Mouse (Mus musculus): ENCODE results near the gene 3110040M04Rik. TPM values are rescaled to one million over a fixed set of nuclear protein-coding genes. Genes with fewer than 3 reads are reported as not detected.

3110040M04Rik gene
- total and polyA plus RNA-seq, 2 experiments from 2014 or later, result not detected

GRCm38 (mm10) chr1:151158857-151159510 is 44.9 kb upstream of the 3110040M04Rik start:
- DNase-seq (ENCODE audit: low spot score) (no peak), ATAC-seq (ENCODE audit: insufficient read depth, low read depth) (no peak)
- Histone ChIP-seq H3K9ac (replicated peaks; ENCODE audit: low read depth, low read length) (no peak overlapping the region), H3K36me3 (replicated peaks; ENCODE audit: control insufficient read depth, insufficient read depth, low read length) (no peaks in the 10 kb centered on the region), H3K27me3 (ENCODE audit: control insufficient read depth, insufficient read depth, low read length) (no peaks in the 10 kb centered on the region), H3K27ac (ENCODE audit: low read depth) (no peak overlapping the region), H3K9me3 (replicated peaks; ENCODE audit: control insufficient read depth, low read length) (no peaks in the 10 kb centered on the region), H3K4me2 (ENCODE audit: low read depth, low read length) (no peak overlapping the region), H3K4me1 (ENCODE audit: control insufficient read depth, insufficient read depth) (peaks cover 26% of the 10 kb centered on the region), H3K4me3 (ENCODE audit: low read depth, low read length) (no peak overlapping the region)
- WGBS, result 92% methylated on average over 2 of the region's 2 CpGs
- TF ChIP-seq CTCF (IDR thresholded peaks at IDR 0.05; ENCODE audit: low read depth), result no peak
- no peak for TF ChIP-seq EP300 (IDR thresholded peaks at IDR 0.05; ENCODE audit: low read depth)

GRCm38 (mm10) chr1:151166031-151166430 is 37.9 kb upstream of the 3110040M04Rik start:
- Histone ChIP-seq H3K36me3 (replicated peaks; ENCODE audit: control insufficient read depth, insufficient read depth, low read length) (no peaks in the 10 kb centered on the region), H3K9me3 (replicated peaks; ENCODE audit: control insufficient read depth, low read length) (no peaks in the 10 kb centered on the region), H3K4me2 (ENCODE audit: low read depth, low read length) (no peak overlapping the region), H3K27me3 (ENCODE audit: control insufficient read depth, insufficient read depth, low read length) (no peaks in the 10 kb centered on the region), H3K4me1 (ENCODE audit: control insufficient read depth, insufficient read depth) (no peaks in the 10 kb centered on the region), H3K9ac (replicated peaks; ENCODE audit: low read depth, low read length) (no peak overlapping the region), H3K27ac (ENCODE audit: low read depth) (no peak overlapping the region), H3K4me3 (ENCODE audit: low read depth, low read length) (no peak overlapping the region)
- DNase-seq (ENCODE audit: low spot score) (no peak), ATAC-seq (ENCODE audit: insufficient read depth, low read depth) (no peak)
- WGBS, result 53% methylated on average over 8 of the region's 8 CpGs
- no peak for TF ChIP-seq EP300 (IDR thresholded peaks at IDR 0.05; ENCODE audit: low read depth)
- TF ChIP-seq CTCF (IDR thresholded peaks at IDR 0.05; ENCODE audit: low read depth), result no peak

GRCm38 (mm10) chr1:151167297-151168047 is 36.4 kb upstream of the 3110040M04Rik start:
- Histone ChIP-seq H3K36me3 (replicated peaks; ENCODE audit: control insufficient read depth, insufficient read depth, low read length) (no peaks in the 10 kb centered on the region), H3K9ac (replicated peaks; ENCODE audit: low read depth, low read length) (no peak overlapping the region), H3K27ac (ENCODE audit: low read depth) (no peak overlapping the region), H3K4me2 (ENCODE audit: low read depth, low read length) (no peak overlapping the region), H3K4me3 (ENCODE audit: low read depth, low read length) (no peak overlapping the region), H3K9me3 (replicated peaks; ENCODE audit: control insufficient read depth, low read length) (no peaks in the 10 kb centered on the region), H3K4me1 (ENCODE audit: control insufficient read depth, insufficient read depth) (no peaks in the 10 kb centered on the region), H3K27me3 (ENCODE audit: control insufficient read depth, insufficient read depth, low read length) (no peaks in the 10 kb centered on the region)
- 56% methylated on average over 12 of the region's 12 CpGs for WGBS
- ATAC-seq (ENCODE audit: insufficient read depth, low read depth) (no peak), DNase-seq (ENCODE audit: low spot score) (no peak)
- no peak for TF ChIP-seq CTCF (IDR thresholded peaks at IDR 0.05; ENCODE audit: low read depth)
- no peak for TF ChIP-seq EP300 (IDR thresholded peaks at IDR 0.05; ENCODE audit: low read depth)

GRCm38 (mm10) chr1:151168637-151169036 is 35.3 kb upstream of the 3110040M04Rik start:
- ATAC-seq (ENCODE audit: insufficient read depth, low read depth), result no peak
- no peak overlapping the region for H3K27ac ChIP-seq (ENCODE audit: low read depth)
- H3K4me1 ChIP-seq (ENCODE audit: control insufficient read depth, insufficient read depth), result no peaks in the 10 kb centered on the region
- WGBS, result 67% methylated on average over 3 of the region's 3 CpGs
- no peaks in the 10 kb centered on the region for H3K36me3 ChIP-seq (replicated peaks; ENCODE audit: control insufficient read depth, insufficient read depth, low read length)
- TF ChIP-seq CTCF (IDR thresholded peaks at IDR 0.05; ENCODE audit: low read depth) (no peak), EP300 (IDR thresholded peaks at IDR 0.05; ENCODE audit: low read depth) (no peak)
- no peak overlapping the region for H3K4me3 ChIP-seq (ENCODE audit: low read depth, low read length)
- DNase-seq (ENCODE audit: low spot score), result no peak
- no peaks in the 10 kb centered on the region for H3K27me3 ChIP-seq (ENCODE audit: control insufficient read depth, insufficient read depth, low read length)
- no peak overlapping the region for H3K9ac ChIP-seq (replicated peaks; ENCODE audit: low read depth, low read length)
- no peaks in the 10 kb centered on the region for H3K9me3 ChIP-seq (replicated peaks; ENCODE audit: control insufficient read depth, low read length)
- H3K4me2 ChIP-seq (ENCODE audit: low read depth, low read length), result no peak overlapping the region

- no peak overlapping the region for H3K4me3 ChIP-seq (ENCODE audit: low read depth, low read length)
- no peaks in the 10 kb centered on the region for H3K9me3 ChIP-seq (replicated peaks; ENCODE audit: control insufficient read depth, low read length)
- no peaks in the 10 kb centered on the region for H3K4me1 ChIP-seq (ENCODE audit: control insufficient read depth, insufficient read depth)
- H3K36me3 ChIP-seq (replicated peaks; ENCODE audit: control insufficient read depth, insufficient read depth, low read length), result no peaks in the 10 kb centered on the region
- 0 out of 2 replicates have a peak, but pooled peaks have one; percentile 47 for ATAC-seq (ENCODE audit: insufficient read depth, low read depth)
- no peak overlapping the region for H3K9ac ChIP-seq (replicated peaks; ENCODE audit: low read depth, low read length)
- DNase-seq (ENCODE audit: low spot score), result no peak
- TF ChIP-seq CTCF (IDR thresholded peaks at IDR 0.05; ENCODE audit: low read depth) (no peak), EP300 (IDR thresholded peaks at IDR 0.05; ENCODE audit: low read depth) (peak; percentile 73; the same call in 1 of the 2 replicates)
- WGBS, result 68% methylated on average over 2 of the region's 2 CpGs
- no peaks in the 10 kb centered on the region for H3K27me3 ChIP-seq (ENCODE audit: control insufficient read depth, insufficient read depth, low read length)
- H3K27ac ChIP-seq (ENCODE audit: low read depth), result no peak overlapping the region
- H3K4me2 ChIP-seq (ENCODE audit: low read depth, low read length), result no peak overlapping the region
Observed at GRCm38 (mm10) chr1:151171572-151172461, 32.1 kb upstream of the 3110040M04Rik start.

Data from heart, postnatal 0 days (tissue).